Mouse (Mus musculus) lung, embryonic 14.5 days (tissue): Measurements from ENCODE around the gene Sh3bp5. TPM values are rescaled to one million over a fixed set of nuclear protein-coding genes. Genes with fewer than 3 reads are reported as not detected.

Experiments
- ATAC-seq: fragments of 200-750 bp; cut with Nextera tagmentation; 2 replicates; pipeline ENCODE4 v1.8.0; 2017; ENCODE audit warnings: mild to moderate bottlenecking, moderate TSS enrichment, moderate library complexity; ENCODE audit not compliant: insufficient read depth
- DNase-seq: peaks from one replicate; pipeline ENCODE4 v3.0.0-alpha.2; 2015
- H3K27ac ChIP-seq: fragments of 300-500 bp; sonication (generic); 2 replicates; pipeline ENCODE4 v1.5.1; 2014; ENCODE audit warnings: low read depth, mild to moderate bottlenecking, moderate library complexity
- H3K27me3 ChIP-seq: fragments of 300-500 bp; sonication (generic); 2 replicates; pipeline ENCODE4 v1.6.1; 2014; ENCODE audit warnings: low read length, control low read depth; ENCODE audit not compliant: insufficient read depth
- H3K36me3 ChIP-seq: fragments of 300-500 bp; sonication (generic); 2 replicates; pipeline ENCODE4 v1.6.1; 2014; ENCODE audit warnings: control low read depth; ENCODE audit not compliant: insufficient read depth
- H3K4me1 ChIP-seq: fragments of 300-500 bp; sonication (generic); 2 replicates; pipeline ENCODE4 v1.6.1; 2014; ENCODE audit warnings: antibody characterized with exemption, control low read depth; ENCODE audit not compliant: insufficient read depth
- H3K4me2 ChIP-seq: fragments of 300-500 bp; sonication (generic); 2 replicates; pipeline ENCODE4 v1.6.1; 2014; ENCODE audit warnings: mild to moderate bottlenecking
- H3K4me3 ChIP-seq: fragments of 300-500 bp; sonication (generic); 2 replicates; pipeline ENCODE4 v1.5.1; 2014; ENCODE audit warnings: low read depth, low read length
- H3K9ac ChIP-seq: fragments of 300-500 bp; sonication (generic); 2 replicates; pipeline ENCODE4 v1.6.1; 2014
- H3K9me3 ChIP-seq: fragments of 300-500 bp; sonication (generic); 2 replicates; pipeline ENCODE4 v1.6.1; 2016; ENCODE audit warnings: low read depth, low read length, control low read depth
- CTCF ChIP-seq: IDR thresholded peaks from 2 replicates; pipeline ENCODE4 v1.5.1; 2016; ENCODE audit warnings: antibody characterized with exemption, low read depth
- WGBS: fragments of 180-500 bp; shearing (Covaris S2); extraction: QIAGEN DNeasy Blood & Tissue Kit; methylation state at CpG from one replicate; pipeline ENCODE4 v1.1.7; 2014; 5-methylcytosine and 5-hydroxymethylcytosine counted together
- polyA plus RNA-seq: library from polyadenylated mRNA; unstranded; fragments of >200 nt; fragmentation: Nextera tagmentation; extraction: Ambion mirVana; gene quantifications from 2 replicates; pipeline ENCODE4 v1.2.1, GENCODE M21; 2014

Sh3bp5 gene
- polyA plus RNA-seq, 1 experiment from 2014 or later, result 14.8 TPM

- H3K4me3 ChIP-seq, result no peak overlapping the region
- no peaks in the 10 kb centered on the region for H3K27me3 ChIP-seq
- no peak overlapping the region for H3K27ac ChIP-seq
- peaks cover 14% of the 10 kb centered on the region for H3K4me1 ChIP-seq
- no peak overlapping the region for H3K4me2 ChIP-seq
- WGBS, result 62% methylated on average over 3 of the region's 3 CpGs
- H3K36me3 ChIP-seq, result no peaks in the 10 kb centered on the region
- H3K9ac ChIP-seq, result no peak overlapping the region
- TF ChIP-seq CTCF, result no peak
- H3K9me3 ChIP-seq, result peaks cover 3% of the 10 kb centered on the region; the same call in 1 of the 2 replicates
- ATAC-seq, result no peak
- no peak for DNase-seq
Observed at GRCm38 (mm10) chr14:31393546-31393890, 42.4 kb downstream of the Sh3bp5 start.

DNA sequence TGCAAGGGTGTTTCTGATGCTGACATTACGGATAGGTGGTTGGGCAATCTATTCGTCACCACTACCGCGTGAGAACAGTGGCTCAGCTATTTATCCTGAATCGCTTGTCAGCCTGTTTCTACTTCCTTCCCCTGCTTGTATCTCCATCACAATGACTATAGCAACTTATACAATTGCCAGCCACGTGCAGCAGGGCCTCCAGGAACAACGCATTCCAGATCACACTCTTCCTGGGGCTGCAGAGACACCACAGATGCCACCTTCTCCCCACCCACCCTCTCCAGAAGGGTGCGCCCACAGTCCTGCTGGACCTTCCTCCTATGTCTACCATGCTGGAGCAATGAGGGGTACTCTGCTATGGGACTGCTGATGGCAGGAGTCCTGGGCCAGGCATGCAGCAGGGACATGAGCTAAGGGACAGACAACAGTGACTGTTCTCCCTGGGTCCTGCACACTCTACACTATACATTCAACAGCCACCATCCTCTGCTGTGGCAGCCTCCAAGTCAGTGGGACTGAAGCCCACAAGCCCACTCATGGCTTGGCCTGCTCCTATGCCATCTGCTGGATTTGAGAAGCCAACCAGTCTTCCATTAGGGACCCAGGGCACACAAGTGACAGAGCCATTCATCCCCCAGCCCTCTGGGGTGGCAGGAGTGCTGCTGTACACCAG lies 42.9 kb downstream of the Sh3bp5 start:
- Histone ChIP-seq H3K4me2 (no peak overlapping the region), H3K27me3 (no peaks in the 10 kb centered on the region), H3K4me3 (no peak overlapping the region), H3K36me3 (no peaks in the 10 kb centered on the region), H3K9me3 (peaks cover 3% of the 10 kb centered on the region; the same call in 1 of the 2 replicates), H3K9ac (no peak overlapping the region), H3K27ac (no peak overlapping the region), H3K4me1 (peaks cover 14% of the 10 kb centered on the region)
- TF ChIP-seq CTCF, result no peak
- WGBS, result 55% methylated on average over 8 of the region's 8 CpGs
- ATAC-seq (no peak), DNase-seq (no peak)

DNA sequence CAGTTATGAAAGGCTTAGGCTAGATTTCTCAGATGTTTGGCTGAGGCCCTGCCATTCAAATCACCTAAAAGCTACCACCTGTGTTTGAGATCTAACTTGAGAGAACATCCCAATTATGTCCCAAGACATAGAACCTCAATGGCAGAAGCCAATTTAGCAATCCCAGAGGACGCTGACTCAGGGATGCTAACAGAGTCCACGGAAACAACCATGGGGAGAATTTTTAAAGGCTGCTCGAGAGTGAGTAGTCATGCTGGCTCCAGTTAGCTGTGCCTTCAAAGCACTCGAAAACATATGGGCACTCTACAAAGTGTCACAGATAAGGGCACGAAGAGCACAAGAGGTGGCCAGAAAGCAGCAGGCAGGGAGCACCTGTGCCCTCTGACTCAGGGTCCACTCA lies 43.6 kb downstream of the Sh3bp5 start:
- Histone ChIP-seq H3K27ac (no peak overlapping the region), H3K4me2 (no peak overlapping the region), H3K27me3 (no peaks in the 10 kb centered on the region), H3K9ac (no peak overlapping the region), H3K36me3 (no peaks in the 10 kb centered on the region), H3K4me1 (peaks cover 9% of the 10 kb centered on the region), H3K9me3 (peaks cover 3% of the 10 kb centered on the region; the same call in 1 of the 2 replicates), H3K4me3 (no peak overlapping the region)
- 65% methylated on average over 5 of the region's 5 CpGs for WGBS
- no peak for ATAC-seq
- no peak for DNase-seq
- TF ChIP-seq CTCF, result no peak

GRCm38 (mm10) chr14:31389421-31390147 lies 46.3 kb downstream of the Sh3bp5 start:
- 93% methylated on average over 8 of the region's 8 CpGs for WGBS
- TF ChIP-seq CTCF, result no peak
- peaks cover 13% of the 10 kb centered on the region for H3K4me1 ChIP-seq
- ATAC-seq, result no peak
- no peaks in the 10 kb centered on the region for H3K27me3 ChIP-seq
- no peak overlapping the region for H3K4me3 ChIP-seq
- H3K9me3 ChIP-seq, result no peaks in the 10 kb centered on the region
- no peaks in the 10 kb centered on the region for H3K36me3 ChIP-seq
- H3K9ac ChIP-seq, result no peak overlapping the region
- H3K27ac ChIP-seq, result no peak overlapping the region
- DNase-seq, result no peak
- H3K4me2 ChIP-seq, result no peak overlapping the region

DNA sequence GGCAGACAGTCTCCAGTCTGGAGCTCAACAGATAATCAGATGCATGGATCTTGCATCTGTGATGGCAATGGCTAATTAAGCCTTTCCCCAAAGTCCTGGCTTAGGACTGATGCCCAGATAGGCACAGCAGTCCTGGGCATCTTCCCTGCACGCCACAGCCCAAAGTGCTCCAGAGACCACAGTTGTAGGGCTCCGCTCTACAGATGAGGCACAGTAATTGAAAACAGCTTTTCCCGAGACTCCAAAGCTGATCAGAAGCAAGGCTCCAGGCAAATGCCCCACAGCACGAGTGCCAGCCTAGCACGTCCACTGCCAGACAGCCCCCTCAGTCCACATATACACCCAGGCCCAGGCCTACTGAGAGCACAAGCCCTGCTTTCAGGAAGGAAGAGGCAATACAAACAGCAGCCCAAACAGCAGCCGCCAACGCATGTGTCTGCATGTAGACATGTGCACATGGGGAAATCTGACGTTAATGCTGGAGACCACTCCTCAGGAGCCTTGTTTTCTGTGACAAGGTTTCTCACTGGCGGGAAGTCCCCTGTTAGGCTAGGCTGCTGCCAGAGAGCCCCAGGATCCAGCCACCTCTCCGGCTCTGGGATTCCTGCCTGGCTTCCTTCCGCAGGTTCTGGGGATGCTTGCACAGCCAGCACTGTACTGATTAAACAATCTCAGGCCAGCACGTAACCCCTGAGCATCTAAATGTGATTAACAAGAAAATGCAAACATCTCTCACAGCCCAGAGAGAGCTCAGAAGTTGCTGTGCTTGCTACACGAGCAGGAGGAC lies 47.6 kb downstream of the Sh3bp5 start:
- DNase-seq (no peak), ATAC-seq (no peak)
- Histone ChIP-seq H3K27me3 (no peaks in the 10 kb centered on the region), H3K4me2 (no peak overlapping the region), H3K4me3 (no peak overlapping the region), H3K9me3 (no peaks in the 10 kb centered on the region), H3K4me1 (peaks cover 7% of the 10 kb centered on the region; the same call in 1 of the 2 replicates), H3K36me3 (0 out of 2 replicates have a peak, but pooled peaks cover 3% of the 10 kb centered on the region), H3K27ac (no peak overlapping the region), H3K9ac (no peak overlapping the region)
- 55% methylated on average over 13 of the region's 13 CpGs for WGBS
- TF ChIP-seq CTCF, result no peak

DNA sequence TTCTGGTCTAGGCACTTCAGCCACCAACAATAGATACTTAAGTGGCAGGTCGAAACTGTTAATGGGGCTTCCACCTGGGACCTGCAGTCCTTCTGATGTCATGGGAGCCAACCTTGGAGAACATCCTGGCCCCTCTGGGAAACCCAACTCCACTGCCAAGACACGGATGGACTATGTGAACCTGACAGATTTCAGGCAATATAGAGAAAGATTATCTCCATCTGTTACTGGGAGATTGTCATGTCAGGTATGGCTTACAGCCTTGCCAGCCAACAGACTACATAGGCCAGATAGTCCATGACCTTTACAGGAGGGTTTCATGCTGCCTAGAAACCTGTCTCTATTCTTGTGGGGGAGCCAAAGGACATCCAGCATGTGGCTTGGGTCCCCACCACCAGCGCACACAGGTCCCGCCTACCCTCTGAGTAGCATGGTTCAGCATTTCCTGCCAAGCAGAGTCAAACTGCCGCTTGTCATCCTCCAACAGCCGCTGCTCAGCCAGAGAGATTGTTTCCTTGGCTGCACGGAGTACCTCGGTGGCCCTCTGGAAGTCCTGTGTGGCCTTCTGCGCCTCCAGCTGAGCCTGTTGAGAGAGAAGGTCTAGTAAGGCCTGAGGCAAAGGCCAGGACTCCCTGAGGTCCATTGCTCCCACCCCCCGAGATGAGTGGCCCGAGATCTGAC lies 48.4 kb downstream of the Sh3bp5 start:
- 70% methylated on average over 11 of the region's 11 CpGs for WGBS
- no peak for ATAC-seq
- H3K4me3 ChIP-seq, result no peak overlapping the region

More for the DNA sequence above, 48.4 kb downstream of the Sh3bp5 start:
- DNase-seq, result no peak
- TF ChIP-seq CTCF, result no peak
- H3K27ac ChIP-seq, result no peak overlapping the region
- H3K4me2 ChIP-seq, result no peak overlapping the region
- 0 out of 2 replicates have a peak, but pooled peaks cover 3% of the 10 kb centered on the region for H3K36me3 ChIP-seq
- no peak overlapping the region for H3K9ac ChIP-seq
- no peaks in the 10 kb centered on the region for H3K9me3 ChIP-seq
- 0 out of 2 replicates have a peak, but pooled peaks cover 4% of the 10 kb centered on the region for H3K4me1 ChIP-seq
- no peaks in the 10 kb centered on the region for H3K27me3 ChIP-seq
